Mouse (Mus musculus) midbrain, embryonic 15.5 days (tissue): ENCODE measurements around the gene Il7r. TPM values are rescaled to one million over a fixed set of nuclear protein-coding genes. Genes with fewer than 3 reads are reported as not detected.

ENCODE experiments used
- ATAC-seq: fragments of 200-750 bp; cut with Nextera tagmentation; replicated peaks from 2 replicates; pipeline ENCODE4 v1.8.0; 2017; ENCODE audit warnings: moderate TSS enrichment
- H3K27ac ChIP-seq: fragments of 300-500 bp; sonication (generic); 2 replicates; pipeline ENCODE4 v1.5.1; 2015; ENCODE audit warnings: mild to moderate bottlenecking, inconsistent platforms
- H3K27me3 ChIP-seq: fragments of 300-500 bp; sonication (generic); replicated peaks from 2 replicates; pipeline ENCODE4 v1.6.1; 2015; ENCODE audit warnings: inconsistent platforms
- H3K36me3 ChIP-seq: fragments of 300-500 bp; sonication (generic); replicated peaks from 2 replicates; pipeline ENCODE4 v1.6.1; 2015; ENCODE audit warnings: inconsistent platforms
- H3K4me1 ChIP-seq: fragments of 300-500 bp; sonication (generic); 2 replicates; pipeline ENCODE4 v1.6.1; 2015; ENCODE audit warnings: inconsistent platforms
- H3K4me2 ChIP-seq: fragments of 300-500 bp; sonication (generic); 2 replicates; pipeline ENCODE4 v1.6.1; 2015; ENCODE audit warnings: inconsistent platforms, mild to moderate bottlenecking, moderate library complexity
- H3K4me3 ChIP-seq: fragments of 300-500 bp; sonication (generic); 2 replicates; pipeline ENCODE4 v1.5.1; 2015; ENCODE audit warnings: mild to moderate bottlenecking, inconsistent platforms
- H3K9ac ChIP-seq: fragments of 300-500 bp; sonication (generic); 2 replicates; pipeline ENCODE4 v1.6.1; 2015; ENCODE audit warnings: mild to moderate bottlenecking, inconsistent platforms
- H3K9me3 ChIP-seq: fragments of 300-500 bp; sonication (generic); 2 replicates; pipeline ENCODE4 v1.6.1; 2016; ENCODE audit warnings: inconsistent platforms
- WGBS: fragments of 180-500 bp; shearing (Covaris S2); methylation state at CpG from one replicate; pipeline ENCODE4 v1.1.7; 2015; ENCODE audit warnings: mixed read lengths; 5-methylcytosine and 5-hydroxymethylcytosine counted together
- polyA plus RNA-seq: library from polyadenylated mRNA; unstranded; fragments of >200 nt; fragmentation: Nextera tagmentation; extraction: Ambion mirVana; gene quantifications from 2 replicates; pipeline ENCODE4 v1.2.1, GENCODE M21; 2015

Gene Il7r
- polyA plus RNA-seq, 1 experiment from 2014 or later: not detected

DNA sequence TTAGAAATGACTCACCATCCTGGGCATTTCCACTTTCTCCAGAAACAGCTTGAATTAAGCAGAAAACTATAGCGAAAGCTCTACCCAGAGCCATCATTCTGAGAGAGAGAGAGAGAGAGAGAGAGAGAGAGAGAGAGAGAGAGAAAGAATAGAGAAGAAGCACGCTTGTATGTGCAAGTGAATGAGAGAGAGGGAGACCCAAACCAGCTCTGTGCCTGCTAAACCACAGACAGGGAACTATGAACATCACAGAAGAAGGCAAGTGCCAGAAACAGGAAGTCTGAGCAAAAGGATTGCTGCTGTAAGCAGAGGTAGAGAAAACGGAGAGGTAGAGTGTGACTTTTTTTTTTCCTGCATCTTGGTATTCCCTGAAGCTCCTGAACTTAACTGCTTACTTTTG lies 330 bp downstream of the Il7r start:
- Histone ChIP-seq H3K27ac (no peak overlapping the region), H3K36me3 (no peaks in the 10 kb centered on the region), H3K4me2 (no peak overlapping the region), H3K9ac (no peak overlapping the region), H3K4me3 (no peak overlapping the region), H3K9me3 (no peaks in the 10 kb centered on the region), H3K27me3 (no peaks in the 10 kb centered on the region), H3K4me1 (no peaks in the 10 kb centered on the region)
- no peak for ATAC-seq
- 84% methylated on average over 3 of the region's 3 CpGs for WGBS

DNA sequence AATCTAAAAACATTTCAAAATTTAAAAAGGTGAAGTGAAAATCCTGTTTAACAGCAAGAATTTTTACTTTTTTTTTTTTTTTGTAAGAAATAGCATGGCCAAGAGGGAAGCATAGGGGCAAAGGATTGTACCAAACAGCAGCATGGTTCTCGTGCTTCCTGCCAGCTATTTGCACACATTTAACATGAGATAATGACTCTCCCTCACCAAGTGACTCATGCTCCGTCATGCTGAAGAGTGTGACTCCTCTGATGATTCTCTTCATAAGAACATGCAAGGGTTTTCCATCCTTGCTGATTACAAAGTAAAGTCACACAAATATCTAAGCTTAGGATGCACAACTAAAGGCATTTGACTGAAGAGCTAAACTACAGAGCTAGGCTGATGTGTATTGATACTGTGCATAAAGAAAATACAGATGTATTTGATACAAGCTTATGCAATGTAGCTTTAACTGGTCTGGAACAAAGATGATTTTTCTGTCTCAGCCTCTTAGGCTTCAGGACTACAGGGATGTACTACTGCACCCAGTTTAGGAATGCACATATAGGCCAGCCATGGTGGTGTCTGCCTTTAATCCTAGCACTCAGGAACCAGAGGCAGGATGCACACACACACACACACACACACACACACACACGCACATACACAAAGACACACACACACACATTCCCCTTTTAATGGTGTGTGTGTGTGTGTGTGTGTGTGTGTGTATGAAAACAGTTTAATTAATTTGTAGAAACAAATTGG lies 1.6 kb downstream of the Il7r start:
- no peaks in the 10 kb centered on the region for H3K27me3 ChIP-seq
- H3K4me1 ChIP-seq: no peaks in the 10 kb centered on the region
- ATAC-seq: no peak; the same call in 1 of the 2 replicates
- no peaks in the 10 kb centered on the region for H3K9me3 ChIP-seq
- H3K4me2 ChIP-seq: no peak overlapping the region
- H3K9ac ChIP-seq: no peak overlapping the region
- no peak overlapping the region for H3K4me3 ChIP-seq
- H3K36me3 ChIP-seq: no peaks in the 10 kb centered on the region
- H3K27ac ChIP-seq: no peak overlapping the region
- 72% methylated on average over 3 of the region's 3 CpGs for WGBS

DNA sequence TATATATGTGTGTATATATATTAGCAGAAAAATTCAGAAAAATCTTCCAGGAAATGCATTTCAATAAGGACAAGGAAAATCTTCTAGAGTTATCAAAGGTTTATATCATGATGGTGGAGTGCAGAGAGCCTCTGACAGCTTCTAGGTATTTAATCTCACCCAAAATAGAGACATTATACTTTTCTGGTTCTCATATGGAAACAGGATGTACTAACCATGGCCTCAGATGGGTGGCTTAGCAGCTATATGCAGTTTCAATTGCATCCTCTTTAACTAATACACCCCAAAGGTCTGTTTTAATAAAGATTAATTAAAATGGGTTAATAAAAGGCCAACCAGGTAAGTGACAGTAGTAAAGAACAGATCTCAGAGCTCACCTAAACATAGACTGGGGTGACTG lies 3.6 kb downstream of the Il7r start:
- H3K4me3 ChIP-seq: no peak overlapping the region
- H3K36me3 ChIP-seq: no peaks in the 10 kb centered on the region
- no peaks in the 10 kb centered on the region for H3K4me1 ChIP-seq
- H3K27me3 ChIP-seq: no peaks in the 10 kb centered on the region
- no peak for ATAC-seq
- no peaks in the 10 kb centered on the region for H3K9me3 ChIP-seq
- H3K4me2 ChIP-seq: no peak overlapping the region
- no peak overlapping the region for H3K9ac ChIP-seq
- no peak overlapping the region for H3K27ac ChIP-seq

DNA sequence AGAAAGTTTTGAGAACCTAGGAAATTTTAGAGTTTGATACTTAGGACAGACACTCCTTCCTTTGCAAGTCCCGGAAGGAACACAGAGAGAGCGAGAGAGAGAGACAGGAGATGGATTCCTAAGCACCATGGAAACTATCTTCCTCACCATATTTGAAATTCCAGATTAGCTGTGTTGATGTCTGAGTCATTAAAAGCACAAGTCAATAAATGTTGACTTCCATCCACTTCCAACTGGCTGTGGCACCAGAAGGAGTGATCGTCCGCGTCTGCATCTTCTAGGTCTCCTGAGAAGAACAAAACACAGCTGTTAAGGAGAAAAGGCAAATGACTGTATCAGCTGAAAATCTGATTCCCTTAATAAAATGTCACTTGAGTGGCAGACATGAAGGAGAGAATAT lies 5.1 kb downstream of the Il7r start:
- Histone ChIP-seq H3K9ac (no peak overlapping the region), H3K4me2 (no peak overlapping the region), H3K4me1 (no peaks in the 10 kb centered on the region), H3K36me3 (no peaks in the 10 kb centered on the region), H3K27ac (no peak overlapping the region), H3K4me3 (no peak overlapping the region), H3K27me3 (no peaks in the 10 kb centered on the region), H3K9me3 (no peaks in the 10 kb centered on the region)
- 90% methylated on average over 5 of the region's 5 CpGs for WGBS
- no peak for ATAC-seq

DNA sequence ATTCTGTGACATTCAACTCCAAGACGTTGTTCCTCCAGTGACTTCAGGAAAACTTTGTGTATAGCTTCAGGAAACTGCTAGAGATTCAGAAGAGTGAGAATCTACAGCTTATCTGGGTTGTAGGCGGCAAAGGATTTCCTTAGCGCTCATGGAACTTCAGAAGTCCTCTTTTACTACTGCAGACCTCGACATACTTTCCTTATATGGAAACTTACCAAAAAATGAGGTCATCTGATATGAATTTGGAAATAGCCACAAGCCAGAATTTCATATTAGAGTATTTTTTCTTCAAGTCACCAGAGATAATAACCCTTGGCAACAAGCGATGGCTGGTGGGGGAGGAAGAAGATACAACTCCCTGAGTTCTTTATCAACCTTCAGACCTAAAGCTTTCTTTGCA lies 6.0 kb downstream of the Il7r start:
- H3K36me3 ChIP-seq: no peaks in the 10 kb centered on the region
- H3K4me1 ChIP-seq: no peaks in the 10 kb centered on the region
- H3K27ac ChIP-seq: no peak overlapping the region
- WGBS: 86% methylated on average over 5 of the region's 5 CpGs
- H3K4me3 ChIP-seq: no peak overlapping the region
- no peak for ATAC-seq
- no peaks in the 10 kb centered on the region for H3K27me3 ChIP-seq
- no peaks in the 10 kb centered on the region for H3K9me3 ChIP-seq
- H3K4me2 ChIP-seq: no peak overlapping the region
- H3K9ac ChIP-seq: no peak overlapping the region

DNA sequence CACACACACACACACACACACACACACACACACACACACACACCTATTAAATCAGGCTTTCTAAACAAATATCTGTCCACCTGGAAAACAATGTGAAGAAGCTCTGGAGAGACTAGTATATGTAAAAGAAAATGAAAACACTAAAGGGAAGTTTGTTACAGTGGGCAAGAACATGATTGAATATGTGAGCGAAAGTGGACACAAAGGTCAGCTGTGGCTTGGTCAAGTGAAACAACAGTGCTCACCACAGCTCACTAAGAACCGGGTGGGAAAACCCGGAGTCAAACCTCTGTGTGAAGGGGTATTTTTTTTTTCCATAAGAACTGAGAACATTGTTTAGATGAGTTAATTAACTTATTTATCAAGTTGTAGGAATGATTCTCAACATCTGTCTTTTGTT lies 6.9 kb downstream of the Il7r start:
- WGBS: 89% methylated on average over 3 of the region's 3 CpGs
- no peak for ATAC-seq
- Histone ChIP-seq H3K36me3 (no peaks in the 10 kb centered on the region), H3K4me1 (no peaks in the 10 kb centered on the region), H3K9me3 (no peaks in the 10 kb centered on the region), H3K4me2 (no peak overlapping the region), H3K4me3 (no peak overlapping the region), H3K27ac (no peak overlapping the region), H3K9ac (no peak overlapping the region), H3K27me3 (no peaks in the 10 kb centered on the region)

DNA sequence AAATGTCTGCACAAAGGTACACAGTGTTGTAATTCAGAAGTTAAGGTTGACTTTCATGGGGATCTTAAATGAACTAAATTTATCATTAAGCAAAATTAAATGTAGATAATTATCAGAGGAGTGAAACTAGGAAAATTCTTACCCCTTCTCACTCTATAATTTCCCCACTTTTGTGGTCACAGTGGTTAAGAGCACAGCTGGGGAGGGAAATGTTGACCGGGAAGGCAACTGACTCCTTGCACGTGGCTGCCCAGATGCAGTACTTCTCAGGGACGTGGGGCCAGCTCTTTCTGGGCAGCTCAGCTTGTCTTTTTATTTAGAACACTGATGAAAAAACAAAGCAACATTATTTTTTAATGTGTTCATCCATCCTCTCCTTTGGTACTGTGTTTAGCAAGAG lies 37.9 kb downstream of the Il7r start:
- Histone ChIP-seq H3K4me1 (no peaks in the 10 kb centered on the region), H3K9ac (no peak overlapping the region), H3K4me2 (no peak overlapping the region), H3K27me3 (no peaks in the 10 kb centered on the region), H3K4me3 (no peak overlapping the region), H3K27ac (no peak overlapping the region), H3K36me3 (no peaks in the 10 kb centered on the region), H3K9me3 (no peaks in the 10 kb centered on the region)
- ATAC-seq: no peak
- WGBS: 77% methylated on average over 3 of the region's 3 CpGs

DNA sequence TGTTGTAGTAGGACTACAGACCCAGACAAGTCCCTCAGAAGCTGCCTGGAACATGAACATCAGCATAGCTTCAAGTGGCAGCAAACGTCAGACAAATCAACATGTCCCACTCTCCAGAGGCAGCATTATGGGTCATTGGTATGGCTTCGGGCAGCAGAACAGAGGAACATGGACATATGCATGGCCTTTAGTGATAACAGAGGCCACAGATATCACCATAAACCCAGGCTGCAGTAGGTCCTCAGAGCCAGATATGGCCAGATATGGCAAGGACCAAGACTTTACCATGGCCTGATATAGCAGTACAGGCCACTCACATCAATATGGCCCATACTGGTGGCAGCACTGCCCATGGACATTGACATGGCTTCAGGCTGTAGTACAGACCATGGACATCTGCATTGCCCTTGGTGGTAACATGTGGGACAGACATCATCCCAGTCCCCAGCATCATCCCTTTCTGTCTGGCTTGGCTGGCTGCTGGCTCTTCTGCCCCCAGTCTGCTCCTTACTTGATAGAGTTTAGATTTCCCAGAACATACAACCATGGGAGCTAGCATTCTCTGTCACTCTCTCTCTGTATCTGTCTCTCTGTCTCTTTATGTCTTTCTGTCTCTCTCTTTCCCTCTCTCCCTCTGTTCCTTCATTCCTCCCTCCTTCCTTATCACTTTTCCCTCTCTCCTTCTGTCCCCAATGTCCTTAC lies 40.4 kb downstream of the Il7r start:
- no peak overlapping the region for H3K4me2 ChIP-seq
- no peak overlapping the region for H3K4me3 ChIP-seq
- 89% methylated on average over 2 of the region's 2 CpGs for WGBS
- no peaks in the 10 kb centered on the region for H3K27me3 ChIP-seq
- no peaks in the 10 kb centered on the region for H3K9me3 ChIP-seq
- no peaks in the 10 kb centered on the region for H3K4me1 ChIP-seq
- H3K27ac ChIP-seq: no peak overlapping the region
- ATAC-seq: no peak
- no peak overlapping the region for H3K9ac ChIP-seq
- no peaks in the 10 kb centered on the region for H3K36me3 ChIP-seq

DNA sequence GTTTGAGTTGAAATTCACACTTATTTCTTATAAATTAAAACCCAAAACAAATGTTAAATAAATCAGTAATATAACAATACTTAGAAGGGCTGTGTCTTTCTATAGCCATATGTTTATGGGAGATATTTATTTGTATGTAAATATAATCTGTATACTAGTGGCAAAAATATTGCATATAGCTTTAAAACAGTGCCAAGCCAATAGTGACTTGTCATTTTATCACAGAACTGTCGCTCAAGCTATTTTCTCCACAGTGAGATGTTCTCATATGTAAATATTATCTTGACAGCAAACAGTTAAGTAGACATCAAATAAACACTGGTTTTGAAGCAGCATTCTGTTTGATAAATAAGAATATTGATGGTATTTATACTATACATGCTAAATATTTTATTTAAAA lies 56.8 kb downstream of the Il7r start:
- H3K9ac ChIP-seq: no peak overlapping the region
- no peaks in the 10 kb centered on the region for H3K9me3 ChIP-seq
- ATAC-seq: no peak
- H3K36me3 ChIP-seq: no peaks in the 10 kb centered on the region
- H3K4me3 ChIP-seq: no peak overlapping the region
- no peak overlapping the region for H3K4me2 ChIP-seq
- 93% methylated on average over 1 of the region's 1 CpGs for WGBS
- no peak overlapping the region for H3K27ac ChIP-seq
- no peaks in the 10 kb centered on the region for H3K4me1 ChIP-seq
- H3K27me3 ChIP-seq: no peaks in the 10 kb centered on the region

DNA sequence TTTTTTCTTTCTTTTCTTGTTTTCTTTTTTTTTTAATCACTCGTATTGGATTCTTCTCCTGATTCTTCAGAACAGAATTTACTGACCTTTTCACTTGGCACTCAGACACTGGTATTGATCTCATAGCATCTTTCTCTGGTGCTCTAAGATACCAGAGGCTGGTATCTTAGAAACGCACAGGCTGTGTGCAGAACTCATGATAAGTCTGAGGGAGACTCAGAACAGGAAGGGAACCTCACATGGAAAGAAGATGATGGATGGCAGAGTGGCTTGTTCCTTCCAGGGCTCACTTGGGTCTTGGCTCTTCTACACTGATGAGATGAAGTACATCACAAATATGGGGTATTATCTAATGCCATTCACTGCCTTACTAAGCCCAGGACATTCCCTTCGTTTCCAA lies 57.4 kb downstream of the Il7r start:
- ATAC-seq: no peak
- WGBS: 67% methylated on average over 3 of the region's 3 CpGs

DNA sequence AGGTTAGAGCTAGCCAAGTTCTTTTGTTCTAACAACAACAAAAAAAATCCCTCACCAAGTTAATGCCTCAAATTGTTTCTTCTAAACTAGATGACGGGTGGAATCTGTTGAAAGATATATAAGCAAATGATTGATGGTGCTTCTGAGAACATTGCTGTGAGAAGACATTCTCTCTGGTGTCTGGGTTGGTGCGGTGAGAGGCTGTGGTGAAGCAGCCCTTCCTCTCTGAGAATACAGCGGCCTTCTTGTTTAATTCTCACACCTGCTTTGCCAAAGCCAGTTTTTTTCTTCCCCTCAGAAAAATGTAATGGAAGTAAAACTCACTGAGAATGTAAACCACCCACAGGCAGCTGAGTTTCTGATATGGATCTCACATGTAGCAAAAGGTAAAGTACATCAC lies 57.8 kb downstream of the Il7r start:
- Histone ChIP-seq H3K4me1 (no peaks in the 10 kb centered on the region), H3K27ac (no peak overlapping the region), H3K4me3 (no peak overlapping the region), H3K27me3 (no peaks in the 10 kb centered on the region), H3K9me3 (no peaks in the 10 kb centered on the region), H3K9ac (no peak overlapping the region), H3K4me2 (no peak overlapping the region), H3K36me3 (no peaks in the 10 kb centered on the region)
- WGBS: 81% methylated on average over 3 of the region's 3 CpGs
- ATAC-seq: no peak

More for the DNA sequence above, 57.4 kb downstream of the Il7r start:
- H3K4me1 ChIP-seq: no peaks in the 10 kb centered on the region
- no peaks in the 10 kb centered on the region for H3K9me3 ChIP-seq
- H3K4me2 ChIP-seq: no peak overlapping the region
- H3K27me3 ChIP-seq: no peaks in the 10 kb centered on the region
- no peak overlapping the region for H3K9ac ChIP-seq
- H3K36me3 ChIP-seq: no peaks in the 10 kb centered on the region
- H3K27ac ChIP-seq: no peak overlapping the region
- H3K4me3 ChIP-seq: no peak overlapping the region

DNA sequence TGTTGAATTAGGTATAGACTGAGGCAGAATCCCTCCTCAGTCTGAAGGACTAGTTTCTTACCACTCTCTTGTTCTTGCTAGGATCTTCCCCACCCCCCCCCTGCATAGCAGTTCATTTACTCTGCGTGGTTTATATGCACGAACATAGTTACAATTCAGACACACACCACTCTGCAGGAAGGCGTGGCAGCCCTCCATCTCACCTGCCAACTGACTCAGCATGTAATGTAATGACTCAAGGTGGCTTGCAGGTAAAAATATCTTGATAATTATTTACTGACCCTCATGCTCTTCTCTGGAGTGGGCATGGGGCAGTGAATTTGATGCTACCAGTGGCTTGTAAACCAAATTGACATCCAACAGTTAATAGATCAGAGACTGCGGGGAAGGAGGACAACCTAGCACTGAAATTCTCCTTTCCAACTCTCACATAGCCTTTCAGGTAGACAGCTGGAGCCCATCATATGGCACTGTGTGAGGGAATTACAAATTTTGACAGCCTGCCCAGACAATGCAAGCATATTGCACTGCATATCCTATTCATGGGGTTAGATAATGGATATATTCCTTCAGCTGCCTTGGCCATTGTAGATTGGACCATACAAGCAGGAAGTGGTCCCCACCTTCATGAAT lies 58.8 kb downstream of the Il7r start:
- no peak overlapping the region for H3K27ac ChIP-seq
- no peak for ATAC-seq
- H3K27me3 ChIP-seq: no peaks in the 10 kb centered on the region
- no peaks in the 10 kb centered on the region for H3K4me1 ChIP-seq
- H3K4me3 ChIP-seq: no peak overlapping the region
- 87% methylated on average over 4 of the region's 4 CpGs for WGBS
- no peaks in the 10 kb centered on the region for H3K9me3 ChIP-seq
- no peak overlapping the region for H3K4me2 ChIP-seq
- H3K9ac ChIP-seq: no peak overlapping the region
- no peaks in the 10 kb centered on the region for H3K36me3 ChIP-seq

DNA sequence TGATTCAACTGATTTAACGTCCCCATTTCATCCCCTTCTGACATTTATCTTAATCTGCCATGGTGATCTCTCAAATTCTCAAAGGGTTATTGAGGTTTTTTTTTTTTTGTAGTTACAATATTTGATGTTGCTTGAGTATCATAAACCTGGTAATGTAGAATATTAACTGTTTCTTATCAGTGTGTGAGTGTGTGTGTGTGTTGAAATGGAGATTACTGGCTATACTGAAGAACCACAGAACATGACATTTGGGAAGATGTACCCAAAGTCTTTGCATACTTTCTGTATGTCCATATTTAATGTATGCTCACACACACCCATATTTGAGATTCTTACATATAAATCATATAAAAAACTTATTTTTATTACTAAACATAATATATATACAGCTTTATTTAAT lies 65.9 kb downstream of the Il7r start:
- H3K9ac ChIP-seq: no peak overlapping the region
- no peaks in the 10 kb centered on the region for H3K9me3 ChIP-seq
- no peak for ATAC-seq
- H3K27ac ChIP-seq: no peak overlapping the region
- no peaks in the 10 kb centered on the region for H3K27me3 ChIP-seq
- 46% methylated on average over 1 of the region's 1 CpGs for WGBS
- H3K36me3 ChIP-seq: no peaks in the 10 kb centered on the region
- H3K4me2 ChIP-seq: no peak overlapping the region
- H3K4me3 ChIP-seq: no peak overlapping the region
- H3K4me1 ChIP-seq: no peaks in the 10 kb centered on the region
